Mouse (Mus musculus) gastrocnemius, postnatal 10 days (tissue): ENCODE measurements around the gene Nck2. TPM values are rescaled to one million over a fixed set of nuclear protein-coding genes. Genes with fewer than 3 reads are reported as not detected.
A peak's percentile ranks its signal among the peaks of the same experiment; 100 is the strongest.

ENCODE experiments used
- DNase-seq: peaks from one replicate; pipeline ENCODE4 v3.0.0; 2021; ENCODE audit warnings: mixed read lengths
- total RNA-seq, 2 experiments: library from RNA; stranded (reverse); gene quantifications; 2 replicates each; pipeline ENCODE4 v1.2.3; 2021

Nck2 gene
- total RNA-seq, 2 experiments from 2014 or later = 30.2 to 38.0 TPM

DNA sequence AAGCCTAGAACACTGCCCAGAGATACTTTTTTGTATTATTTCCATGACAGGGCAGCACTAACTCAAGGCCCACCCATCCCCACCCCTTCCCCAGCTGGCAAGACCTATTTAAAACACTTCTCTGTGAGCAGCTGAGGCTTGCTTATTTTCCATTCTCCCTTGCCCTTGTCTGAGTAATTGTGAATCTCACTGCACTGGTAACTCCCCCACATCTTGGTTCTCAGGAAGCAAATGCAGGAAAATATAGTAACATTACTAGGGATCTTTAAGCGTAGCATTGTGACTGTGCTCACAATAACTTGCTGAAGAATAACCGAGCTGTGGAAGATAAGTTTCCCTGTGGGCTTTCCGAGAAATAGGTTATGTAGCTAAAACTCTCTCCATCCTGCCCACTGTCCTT, 24.6 kb downstream of the Nck2 start:
- DNase-seq = no peak

DNA sequence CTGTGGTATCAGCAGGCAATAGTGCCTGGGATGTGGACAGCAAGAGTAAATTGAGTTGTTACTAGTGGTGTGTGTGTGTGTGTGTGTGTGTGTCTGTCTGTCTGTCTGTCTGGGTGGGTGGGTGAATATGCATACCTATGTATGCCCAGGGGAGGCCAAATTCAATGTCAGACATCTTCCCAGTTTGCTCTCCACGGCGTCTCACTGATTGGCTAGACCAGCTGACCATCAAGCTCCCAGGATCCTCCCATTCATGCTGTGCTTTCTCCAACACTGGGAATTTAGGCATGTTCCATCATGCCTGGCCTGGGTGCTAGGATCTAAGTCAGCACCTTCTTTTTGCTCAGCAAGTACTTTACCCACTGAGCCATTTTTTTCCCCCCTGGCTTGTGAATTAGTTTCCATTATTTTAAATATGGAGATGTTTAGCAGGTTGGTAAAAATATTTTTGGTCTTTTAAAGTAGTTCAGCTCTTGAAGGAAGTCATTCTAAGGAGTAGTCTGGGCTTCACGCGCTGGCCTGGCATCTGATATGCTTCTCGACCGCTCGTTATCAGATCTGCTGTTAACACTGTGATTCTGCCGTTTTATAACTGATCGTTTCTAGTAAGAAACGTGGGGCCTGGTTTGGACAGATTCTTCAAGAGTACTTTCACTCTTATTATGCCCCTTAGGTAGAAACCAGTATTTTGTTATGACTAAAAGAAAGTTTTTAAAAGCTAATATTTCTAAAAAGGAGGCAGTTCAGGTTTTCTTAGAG, 26.2 kb downstream of the Nck2 start:
- no peak for DNase-seq

DNA sequence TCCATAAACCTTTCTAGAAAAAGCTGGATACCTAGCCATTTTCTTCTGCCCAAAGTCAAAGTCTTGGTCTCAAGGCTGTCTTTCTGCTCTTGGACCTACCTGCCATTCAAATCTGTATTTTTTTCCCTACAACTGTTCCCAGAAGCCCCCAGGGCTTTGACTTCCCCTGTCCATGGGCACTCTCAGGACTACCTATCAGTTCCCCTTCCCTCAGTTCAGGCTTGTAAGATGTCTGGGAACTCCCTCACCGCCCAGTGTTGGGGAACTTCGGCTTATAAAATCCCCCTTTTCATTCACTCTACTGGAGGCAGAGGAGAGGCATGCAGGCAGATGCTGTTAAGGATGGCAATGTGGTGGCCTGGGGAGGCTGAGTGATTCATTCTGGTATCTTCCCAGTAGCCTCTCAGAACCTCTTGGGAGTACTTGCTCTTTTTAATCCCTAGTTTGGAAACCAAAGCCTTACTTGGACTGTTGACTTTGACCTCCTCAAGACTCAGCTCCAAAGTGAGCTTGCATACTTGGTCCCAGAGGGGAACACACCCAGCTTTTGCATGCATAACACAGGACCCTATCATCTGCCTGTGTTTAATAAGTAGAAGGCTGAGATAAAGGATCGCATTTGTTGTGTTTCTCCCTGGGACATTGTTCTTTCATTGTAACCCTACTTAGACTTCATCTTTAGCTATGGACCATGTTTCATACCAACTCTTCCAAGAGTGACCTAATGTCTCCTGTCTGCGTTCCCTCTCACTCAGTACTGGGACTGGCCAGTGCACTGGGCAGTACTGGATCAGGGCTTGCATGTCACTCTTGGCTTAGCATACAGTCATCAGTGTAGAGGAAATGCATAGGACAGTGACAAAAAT, 27.0 kb downstream of the Nck2 start:
- no peak for DNase-seq

DNA sequence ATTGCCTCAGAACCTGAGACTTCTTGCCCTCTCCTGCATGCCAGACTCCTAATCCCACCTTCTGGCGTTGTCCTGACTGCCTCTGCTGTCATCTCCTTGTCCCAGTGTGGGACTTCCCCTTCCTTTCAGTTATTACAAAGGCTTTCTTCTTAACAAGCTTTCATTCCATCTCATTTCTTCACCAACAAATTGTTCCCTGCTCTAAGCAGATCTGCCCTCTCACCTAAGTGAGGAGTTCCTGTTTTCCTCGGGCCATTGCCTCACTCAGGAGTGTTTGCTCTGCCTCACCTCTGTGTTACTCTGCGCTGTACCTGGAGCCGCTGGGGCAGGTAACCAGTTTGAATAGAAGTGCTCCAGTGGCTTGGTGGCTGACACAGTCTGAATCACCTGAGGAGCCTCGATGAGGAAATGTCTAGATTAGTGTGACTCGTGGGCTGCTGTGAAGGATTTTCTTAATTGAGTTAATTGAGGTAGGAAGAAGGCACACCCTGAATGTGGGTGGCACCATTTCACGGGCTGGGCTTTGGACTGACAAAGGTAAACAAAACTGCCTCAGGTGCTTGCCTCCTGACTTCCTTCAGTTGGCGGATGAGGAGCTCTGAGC, 27.8 kb downstream of the Nck2 start:
- no peak for DNase-seq

DNA sequence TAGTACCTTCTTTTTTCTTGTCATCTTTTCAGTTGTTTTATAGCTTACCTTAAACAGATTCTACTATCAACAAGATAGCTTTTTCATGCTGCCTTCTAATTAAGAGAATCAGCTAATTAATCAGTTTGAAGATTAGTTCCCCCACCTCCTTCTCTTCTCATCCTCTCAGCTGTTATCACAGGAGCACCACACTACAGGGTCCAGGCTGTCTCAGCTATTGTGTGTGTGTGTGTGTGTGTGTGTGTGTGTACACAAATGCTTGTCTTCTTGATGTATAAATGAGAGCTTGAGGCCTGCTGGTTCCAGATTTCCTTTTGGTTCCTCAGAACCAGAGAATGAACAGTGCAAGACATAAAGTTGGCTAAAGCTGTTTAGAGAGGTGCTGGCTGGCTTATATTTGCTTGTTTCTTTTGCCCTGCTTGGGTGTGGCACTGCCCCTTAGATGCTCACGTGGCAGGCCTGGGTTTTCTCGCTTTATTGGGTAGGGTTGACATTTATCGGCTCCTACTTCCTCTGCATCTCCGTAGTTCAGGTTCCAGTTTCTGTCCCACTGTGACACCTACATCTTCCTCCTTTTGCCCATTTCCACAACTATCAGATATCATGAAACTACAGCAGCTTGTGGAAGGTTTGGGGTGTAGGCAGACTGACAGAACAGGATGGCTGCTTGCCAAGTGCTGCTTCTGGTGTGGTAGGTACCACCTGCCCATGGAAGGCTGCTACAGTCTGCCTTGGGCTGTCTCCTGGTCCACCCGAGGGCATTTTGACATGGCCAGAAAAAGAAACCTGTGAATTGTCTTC, 29.6 kb downstream of the Nck2 start:
- peak; percentile 32 for DNase-seq

DNA sequence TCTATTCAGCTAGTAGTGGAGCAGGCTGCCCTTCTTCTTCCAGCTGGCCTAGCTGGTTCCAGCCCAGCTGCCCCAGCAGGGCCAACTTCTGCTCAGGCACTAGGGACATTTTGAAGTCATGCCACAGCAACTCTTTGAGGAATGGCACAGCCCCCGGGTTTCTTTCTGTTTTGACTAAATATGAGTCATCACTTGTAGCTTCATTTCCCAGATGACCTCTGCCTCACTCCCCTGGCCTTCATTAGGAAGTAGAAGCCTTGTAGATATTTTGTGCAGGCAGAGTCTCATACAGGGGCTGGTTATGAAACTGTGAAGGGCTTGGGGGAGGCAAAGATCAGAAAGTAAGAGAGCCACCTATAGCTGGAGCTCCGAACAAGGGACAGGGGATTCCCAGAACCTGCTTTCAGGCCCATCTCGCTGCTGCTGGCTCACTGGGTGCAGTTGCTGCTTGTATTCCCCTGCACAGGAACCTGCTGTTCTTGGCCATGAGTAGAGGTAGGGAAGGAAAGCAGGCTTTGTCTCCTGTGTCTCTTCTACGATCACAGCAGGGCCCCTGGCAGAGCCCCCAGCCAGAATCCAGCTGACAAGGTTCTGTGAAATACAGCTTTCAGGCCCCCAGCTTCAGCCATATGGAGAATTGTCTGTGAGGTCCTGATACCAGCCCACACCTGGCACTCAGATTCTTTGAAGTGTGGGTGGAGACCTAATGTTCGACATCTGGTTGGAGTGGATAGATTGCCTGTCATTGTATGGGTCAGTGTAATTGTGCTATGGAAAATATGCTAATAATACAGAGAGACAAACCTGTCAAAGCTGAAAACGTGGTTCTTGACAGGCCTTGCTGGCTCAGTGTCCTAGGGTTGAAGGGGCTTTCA, 30.4 kb downstream of the Nck2 start:
- peak; percentile 19 for DNase-seq

DNA sequence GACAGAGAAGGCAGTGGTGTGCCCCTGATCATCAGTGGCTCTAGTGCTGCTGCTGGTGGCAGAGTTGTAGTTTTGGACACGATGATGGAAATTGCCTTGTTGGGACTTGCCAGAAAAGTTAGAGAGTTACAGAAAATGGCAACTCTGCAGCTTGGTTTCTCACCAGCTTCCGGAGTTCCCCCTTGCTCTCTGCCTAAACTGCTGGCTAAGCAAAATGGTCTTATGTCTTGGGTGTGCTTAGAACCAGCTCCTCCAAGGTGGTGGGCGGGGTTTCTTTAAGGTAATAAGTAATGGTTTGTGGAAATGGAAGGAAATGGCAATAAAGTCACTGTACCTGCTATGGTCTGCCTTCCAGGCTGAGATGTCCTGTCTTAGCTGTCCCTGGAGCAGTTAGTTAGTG, 33.6 kb downstream of the Nck2 start:
- DNase-seq = no peak

DNA sequence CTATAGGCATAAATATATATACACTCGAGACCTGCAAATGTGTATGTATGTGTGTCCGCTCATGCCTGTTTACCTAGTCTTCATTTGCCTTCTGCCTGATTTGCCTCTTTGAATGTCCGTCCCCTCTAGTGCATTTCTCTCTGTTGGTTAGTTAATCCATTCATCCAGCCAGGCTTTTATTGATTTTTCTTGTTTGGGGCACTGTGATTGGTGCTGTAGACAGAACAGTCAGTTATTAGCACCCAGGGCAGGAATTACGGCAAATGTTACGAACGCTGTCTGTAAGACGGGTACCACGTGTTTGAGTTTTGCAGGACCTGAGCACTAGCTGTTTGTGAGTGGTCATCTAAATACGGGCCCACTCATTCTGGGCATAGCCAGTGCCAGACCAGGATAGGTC, 40.8 kb downstream of the Nck2 start:
- DNase-seq = no peak

DNA sequence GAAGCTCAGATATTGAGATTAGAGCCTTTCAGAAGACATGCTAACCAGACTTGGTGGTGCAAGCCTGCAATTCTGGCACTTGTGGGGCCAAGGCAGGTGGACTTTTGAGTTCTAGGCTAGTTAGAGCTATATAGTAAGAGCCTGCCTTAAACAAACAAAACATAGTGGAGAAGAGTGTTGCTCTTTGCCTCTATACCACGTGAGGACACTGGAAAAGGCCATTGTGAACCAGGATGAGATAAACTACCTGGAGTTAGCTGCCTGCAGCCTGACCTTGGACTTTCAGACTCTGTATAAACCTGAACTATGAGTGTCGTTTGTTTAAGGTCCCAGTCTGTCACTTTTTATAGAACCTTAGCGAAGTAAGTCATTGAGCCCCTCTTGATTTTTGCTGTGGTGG, 42.1 kb downstream of the Nck2 start:
- DNase-seq = no peak

DNA sequence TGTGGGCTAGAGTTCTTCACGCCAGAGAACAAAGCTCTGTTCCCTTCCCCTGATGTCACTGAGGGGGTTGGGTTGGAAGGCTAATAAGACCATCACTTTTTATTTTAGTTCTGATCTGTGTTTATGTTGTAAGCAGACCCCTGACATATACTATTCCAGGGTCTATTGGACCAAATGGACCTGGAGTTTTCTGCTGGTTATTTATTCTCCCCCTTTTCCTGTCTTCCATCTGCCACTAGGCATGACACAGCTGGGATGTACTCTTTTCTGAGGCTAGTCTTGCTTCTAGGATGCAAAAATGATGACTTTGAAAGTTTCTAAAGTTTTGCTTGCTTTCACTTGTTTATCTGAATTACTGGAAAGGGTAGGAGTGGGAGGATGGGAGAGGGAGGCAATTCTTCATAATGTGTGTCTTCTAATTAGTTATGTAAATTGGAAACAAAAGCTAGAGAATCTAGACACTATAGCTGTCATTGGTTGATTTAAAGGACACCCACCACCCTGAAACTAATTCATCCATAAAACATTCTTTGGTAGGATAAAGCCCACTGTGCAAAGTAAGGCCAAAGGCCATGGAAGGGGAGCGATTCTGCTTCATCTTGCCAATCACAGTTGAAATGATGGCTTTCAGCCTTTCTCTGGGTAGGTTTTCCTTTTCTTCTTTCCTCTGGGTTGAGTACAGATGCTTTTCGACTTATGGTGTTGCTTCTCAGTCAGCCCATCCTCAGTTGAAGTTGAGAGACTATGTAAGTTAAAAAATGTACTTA, 42.8 kb downstream of the Nck2 start:
- DNase-seq = no peak

DNA sequence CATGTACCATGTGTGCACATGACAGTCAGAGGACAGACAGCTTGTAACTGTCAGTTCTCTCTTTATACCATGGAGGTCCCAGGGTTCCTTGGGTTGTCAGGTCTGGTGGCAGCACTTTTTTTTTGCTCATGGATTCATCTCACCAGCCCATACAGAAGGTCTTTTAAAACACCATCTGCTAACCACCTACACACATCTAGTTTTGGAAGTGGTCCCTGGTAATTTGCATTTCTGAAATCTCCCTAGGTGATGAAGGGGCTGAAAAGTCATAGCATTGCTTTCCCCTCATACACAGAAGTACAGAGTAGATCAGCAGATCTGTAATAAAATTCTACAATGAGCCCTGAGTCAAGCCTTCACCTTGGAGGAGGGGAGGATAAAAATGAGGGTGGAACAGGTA, 44.9 kb downstream of the Nck2 start:
- no peak for DNase-seq

DNA sequence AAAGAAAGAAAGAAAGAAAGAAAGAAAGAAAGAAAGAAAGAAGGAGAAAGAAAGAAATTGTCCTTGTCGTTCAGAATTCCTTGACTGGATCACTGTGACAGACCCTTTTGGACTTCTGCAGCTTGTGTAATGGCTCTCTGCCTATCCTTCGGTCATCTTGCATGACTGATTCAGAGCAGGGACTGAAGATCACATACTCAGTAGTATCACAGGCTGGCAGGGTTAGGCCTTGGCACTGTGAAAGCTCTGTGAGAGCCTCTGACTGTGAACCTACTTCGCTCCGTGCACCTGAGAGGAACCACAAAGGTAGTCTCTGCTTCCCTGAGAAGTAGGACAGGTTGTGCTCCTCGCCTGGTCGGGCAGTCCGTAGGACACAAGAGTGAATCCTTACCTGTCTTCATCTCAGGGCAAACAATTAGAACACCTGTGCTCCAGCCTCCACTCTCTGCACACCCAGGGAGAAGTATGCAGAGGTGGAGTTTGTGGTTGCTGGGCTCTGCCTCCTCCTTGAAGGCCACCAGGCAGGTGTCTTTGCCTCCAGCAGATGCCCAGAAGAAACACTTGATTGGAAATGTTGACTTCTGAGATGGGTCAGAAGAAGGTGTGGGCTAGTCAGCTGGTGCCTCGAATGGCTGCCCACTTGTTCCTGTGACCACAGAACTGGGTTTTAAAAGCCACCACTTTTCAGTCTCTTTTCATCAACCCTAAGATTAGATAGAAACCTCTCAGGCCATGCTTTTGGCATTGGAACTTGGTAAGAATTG, 47.3 kb downstream of the Nck2 start:
- no peak for DNase-seq

DNA sequence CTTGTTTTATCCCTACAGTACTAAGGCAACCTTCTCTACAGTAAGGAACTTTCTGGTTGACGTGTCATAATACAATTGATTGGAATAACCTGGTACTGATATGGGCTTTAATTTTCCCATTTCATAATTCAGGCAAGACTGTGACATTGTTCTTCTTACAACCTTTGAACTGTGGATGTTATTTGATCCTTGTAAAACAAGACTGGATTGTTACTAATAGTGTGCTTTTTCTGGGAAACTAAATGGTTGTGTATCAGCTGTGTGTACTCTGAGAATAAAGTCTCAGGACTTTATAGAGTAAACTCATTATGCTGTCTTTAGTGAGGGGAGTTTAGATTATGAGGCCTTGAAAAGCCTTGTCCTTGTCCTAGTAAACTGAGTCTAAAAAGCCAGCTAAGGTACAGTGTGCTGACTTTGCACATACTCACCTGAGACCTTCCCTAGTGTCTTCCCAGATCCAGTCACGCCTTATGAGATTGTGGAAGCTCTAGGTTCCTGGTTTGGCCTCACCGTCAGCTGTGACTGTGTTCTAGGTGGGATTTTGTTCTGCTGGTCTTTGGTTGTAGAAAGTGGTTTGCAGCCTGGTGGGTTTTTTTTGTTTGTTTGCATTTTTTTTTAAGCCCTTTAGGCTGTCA, 48.5 kb downstream of the Nck2 start:
- DNase-seq = no peak

DNA sequence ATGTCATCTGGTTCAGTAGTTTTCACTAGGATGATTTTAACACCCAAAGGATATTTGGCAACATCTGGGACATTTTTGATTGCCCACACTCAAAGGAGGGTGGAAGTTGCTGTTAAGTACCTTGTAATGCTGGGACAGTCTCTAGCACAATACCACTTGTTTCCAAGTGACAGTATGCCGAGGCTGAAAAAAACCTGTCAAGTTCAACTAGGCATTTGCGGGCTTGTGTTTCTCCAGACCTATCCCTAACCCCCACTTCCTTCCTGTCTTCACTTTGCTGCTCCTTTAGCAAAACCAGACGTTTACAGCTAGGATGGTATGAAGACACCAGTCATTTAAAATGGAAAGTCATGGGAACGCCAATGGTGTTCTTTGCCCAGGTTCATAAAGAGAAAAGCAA, 51.7 kb downstream of the Nck2 start:
- DNase-seq = no peak

DNA sequence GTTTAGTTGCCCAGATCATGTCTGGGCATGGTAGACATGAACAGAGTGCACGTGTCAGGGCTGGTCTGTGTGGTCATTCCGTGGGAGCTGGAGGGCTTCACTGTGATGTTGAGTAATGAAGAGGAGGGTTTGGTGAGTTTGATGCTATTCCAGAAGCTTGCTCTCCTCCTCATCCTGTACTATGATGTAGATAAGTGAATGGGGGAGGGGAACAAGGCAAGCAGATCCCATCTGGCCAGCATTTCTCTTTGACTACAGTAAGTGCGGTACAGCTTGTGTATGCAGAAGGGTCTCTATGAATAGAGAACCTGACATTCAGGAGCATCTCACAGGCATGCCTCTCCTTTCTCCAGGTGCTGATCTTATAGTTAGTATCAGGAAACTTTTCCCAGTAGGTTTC, 52.6 kb downstream of the Nck2 start:
- DNase-seq = no peak

DNA sequence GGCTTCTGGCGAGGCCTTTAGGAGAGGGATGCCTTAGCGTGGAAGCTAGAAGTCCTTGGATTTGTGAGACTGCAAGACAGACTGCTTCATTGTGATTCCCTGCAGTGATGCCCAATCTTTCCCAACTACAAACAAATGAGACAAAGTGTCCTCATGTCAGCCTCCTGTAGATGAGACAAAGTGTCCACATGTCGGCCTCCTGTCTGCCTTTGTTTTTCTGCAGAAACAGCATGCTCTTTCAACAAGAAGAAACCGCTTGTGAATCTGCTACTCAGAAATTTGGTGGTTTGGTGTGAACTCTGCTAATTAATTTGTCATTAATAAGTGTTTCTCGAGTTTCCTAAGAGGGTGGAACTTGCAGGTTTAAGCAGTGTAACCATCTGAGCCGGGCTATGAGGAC, 53.6 kb downstream of the Nck2 start:
- DNase-seq = no peak

DNA sequence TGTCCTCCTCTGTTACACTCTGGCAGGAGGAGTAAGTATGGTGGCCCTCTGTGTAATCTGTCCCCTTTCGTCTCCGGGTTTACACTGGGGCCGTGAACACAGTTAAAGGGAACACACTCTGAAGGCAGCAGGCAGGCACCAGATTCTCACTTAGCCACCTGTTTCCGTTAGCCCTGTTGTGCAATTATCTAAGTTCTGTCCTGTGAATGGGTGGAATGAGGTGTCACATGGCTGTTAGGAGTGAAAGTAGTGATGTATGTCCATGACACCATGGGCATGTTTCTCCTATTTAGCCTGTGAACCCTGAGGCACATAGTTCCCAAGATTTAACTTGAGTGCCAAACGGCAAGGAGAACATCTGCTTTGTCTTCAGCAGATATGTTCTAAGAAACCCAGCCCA, 55.7 kb downstream of the Nck2 start:
- no peak for DNase-seq

DNA sequence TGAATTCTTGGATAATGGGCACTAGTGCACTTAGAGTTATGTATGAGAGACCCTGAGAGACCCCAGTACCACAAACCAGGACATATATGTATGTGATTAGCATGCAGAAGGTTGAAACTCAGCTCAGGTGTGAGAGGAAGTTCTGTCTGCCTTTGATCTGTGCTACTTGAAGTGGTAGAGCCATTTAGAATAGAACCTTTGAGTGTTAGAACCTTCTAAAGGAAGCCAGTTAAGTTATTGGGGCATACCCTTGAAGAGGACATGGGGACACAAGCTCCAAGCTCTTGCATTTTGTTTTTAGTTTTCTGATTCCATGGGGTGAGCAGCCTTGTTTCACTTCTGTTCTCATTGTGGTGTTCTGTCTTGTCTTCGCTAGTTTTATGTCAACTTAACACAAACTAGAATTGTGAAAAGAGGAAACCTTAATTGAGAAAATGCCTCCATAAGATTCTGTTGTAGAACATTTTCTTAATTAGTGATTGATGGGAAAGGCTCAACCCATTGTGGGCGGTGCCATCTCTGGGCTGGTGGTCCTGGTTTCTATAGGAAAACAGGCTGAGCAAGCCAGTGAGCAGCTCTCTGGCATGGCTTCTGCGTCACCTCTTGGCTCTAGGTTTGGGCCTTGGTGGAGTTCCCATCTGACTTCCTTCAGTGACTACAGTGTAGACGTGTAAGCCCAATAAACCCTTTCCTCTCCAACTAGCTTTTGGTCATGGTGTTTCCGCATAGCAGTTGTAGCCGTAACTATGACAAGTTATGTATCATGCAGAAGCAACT, 57.0 kb downstream of the Nck2 start:
- no peak for DNase-seq
